Mouse (Mus musculus): ENCODE results near the gene Uap1l1.

DNA sequence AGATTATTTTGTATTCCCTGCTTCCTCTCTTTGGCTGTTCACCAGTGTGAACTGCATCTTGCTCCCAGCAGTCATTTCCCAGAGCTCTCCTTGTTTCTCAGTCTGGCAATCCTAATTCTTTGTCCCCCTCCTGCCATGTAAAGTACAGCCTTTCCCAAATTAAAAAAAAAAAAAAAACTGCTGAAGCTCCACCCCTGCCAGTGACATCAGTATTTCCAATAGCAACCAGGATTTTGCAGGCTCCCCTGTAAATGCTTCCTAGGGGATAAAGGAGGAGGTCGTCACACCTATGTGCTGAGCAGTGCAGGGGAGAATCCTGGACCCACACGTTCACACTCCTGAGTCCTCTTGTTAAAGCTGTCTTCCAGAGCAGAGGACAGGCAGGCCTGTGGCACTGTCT is 45.4 kb downstream of the Uap1l1 start:
- TF ChIP-seq CTCF (IDR thresholded peaks at IDR 0.05; ENCODE audit: low read depth, low read length): no peak
- no peak for TF ChIP-seq POLR2AphosphoS5 (IDR thresholded peaks at IDR 0.05; ENCODE audit: insufficient replicate concordance, low read depth, low read length)
- TF ChIP-seq GATA1 (IDR thresholded peaks at IDR 0.05; ENCODE audit: borderline replicate concordance, low read length): no peak
- no peak for TF ChIP-seq TAL1 (conservative IDR thresholded peaks at IDR 0.05; ENCODE audit: low read depth, low read length)

All from G1E (cell line).